Mouse (Mus musculus) forebrain, embryonic 16.5 days (tissue): ENCODE data around the gene 2300003K06Rik. TPM values are rescaled to one million over a fixed set of nuclear protein-coding genes. Genes with fewer than 3 reads are reported as not detected.
"Not testable (repeated sequence)": the region's sequence is repeated elsewhere in the genome, so short reads cannot be mapped to it uniquely, and the experiment has no call there.

ENCODE experiments used
- ATAC-seq: fragments of 200-750 bp; cut with Nextera tagmentation; 2 replicates; pipeline ENCODE4 v1.8.0; 2017; ENCODE audit warnings: mild to moderate bottlenecking, moderate library complexity
- H3K27ac ChIP-seq: fragments of 300-500 bp; sonication (generic); 2 replicates; pipeline ENCODE4 v1.5.1; 2014; ENCODE audit warnings: low read length, control low read depth
- H3K27me3 ChIP-seq: fragments of 300-500 bp; sonication (generic); replicated peaks from 2 replicates; pipeline ENCODE4 v1.6.1; 2014; ENCODE audit warnings: low read length; ENCODE audit not compliant: control insufficient read depth, insufficient read depth
- H3K36me3 ChIP-seq: fragments of 300-500 bp; sonication (generic); 2 replicates; pipeline ENCODE4 v1.6.1; 2014; ENCODE audit not compliant: control insufficient read depth, insufficient read depth
- H3K4me1 ChIP-seq: fragments of 300-500 bp; sonication (generic); replicated peaks from 2 replicates; pipeline ENCODE4 v1.6.1; 2014; ENCODE audit warnings: low read length; ENCODE audit not compliant: control insufficient read depth, insufficient read depth
- H3K4me2 ChIP-seq: fragments of 300-500 bp; sonication (generic); 2 replicates; pipeline ENCODE4 v1.6.1; 2014; ENCODE audit warnings: mild to moderate bottlenecking, low read length, control low read depth
- H3K4me3 ChIP-seq: fragments of 300-500 bp; sonication (generic); replicated peaks from 2 replicates; pipeline ENCODE4 v1.5.1; 2014; ENCODE audit warnings: mild to moderate bottlenecking, low read length, control low read depth
- H3K9ac ChIP-seq: fragments of 300-500 bp; sonication (generic); replicated peaks from 2 replicates; pipeline ENCODE4 v1.6.1; 2014; ENCODE audit warnings: low read depth, low read length, control low read depth
- H3K9me3 ChIP-seq: fragments of 300-500 bp; sonication (generic); 2 replicates; pipeline ENCODE4 v1.6.1; 2016; ENCODE audit warnings: low read length; ENCODE audit not compliant: control insufficient read depth
- WGBS: fragments of 180-500 bp; shearing (Covaris S2); extraction: QIAGEN DNeasy Blood & Tissue Kit; methylation state at CpG from one replicate; pipeline ENCODE4 v1.1.7; 2014; 5-methylcytosine and 5-hydroxymethylcytosine counted together
- polyA plus RNA-seq: library from polyadenylated mRNA; unstranded; fragments of >200 nt; fragmentation: Nextera tagmentation; extraction: Ambion mirVana; gene quantifications from 2 replicates; pipeline ENCODE4 v1.2.1, GENCODE M21; 2015

The 2300003K06Rik gene
- polyA plus RNA-seq, 1 experiment from 2014 or later, result not detected

DNA sequence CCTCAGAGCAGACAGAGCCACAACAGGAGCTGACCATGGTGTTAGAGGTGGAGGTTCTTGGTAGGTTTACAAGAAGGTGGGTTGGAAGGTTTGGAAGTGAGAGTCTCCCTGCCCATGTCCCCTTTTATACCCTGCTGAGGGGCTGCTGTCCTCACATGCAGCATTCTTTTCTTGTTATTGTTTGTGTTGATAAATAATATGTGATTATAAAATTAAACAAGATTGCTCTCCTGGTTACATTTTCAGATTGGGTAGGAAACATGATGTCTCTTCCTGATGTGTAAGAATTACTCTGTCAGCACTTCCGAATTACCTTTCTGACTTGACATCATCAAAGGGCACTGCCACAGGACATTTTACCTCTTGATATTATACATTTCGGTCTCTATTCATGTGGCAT lies 22.3 kb downstream of the 2300003K06Rik start, which contains the start of gene Gm11564:
Gene Gm11564, minus strand, starts transcription at position 101 of the 400 bp plus-strand sequence.
- H3K9ac ChIP-seq, ATAC-seq, H3K9me3 ChIP-seq, H3K4me1 ChIP-seq, H3K4me3 ChIP-seq, H3K36me3 ChIP-seq, H3K4me2 ChIP-seq, H3K27ac ChIP-seq, H3K27me3 ChIP-seq: not testable (repeated sequence)
- 79% methylated on average over 2 of the region's 2 CpGs for WGBS

DNA sequence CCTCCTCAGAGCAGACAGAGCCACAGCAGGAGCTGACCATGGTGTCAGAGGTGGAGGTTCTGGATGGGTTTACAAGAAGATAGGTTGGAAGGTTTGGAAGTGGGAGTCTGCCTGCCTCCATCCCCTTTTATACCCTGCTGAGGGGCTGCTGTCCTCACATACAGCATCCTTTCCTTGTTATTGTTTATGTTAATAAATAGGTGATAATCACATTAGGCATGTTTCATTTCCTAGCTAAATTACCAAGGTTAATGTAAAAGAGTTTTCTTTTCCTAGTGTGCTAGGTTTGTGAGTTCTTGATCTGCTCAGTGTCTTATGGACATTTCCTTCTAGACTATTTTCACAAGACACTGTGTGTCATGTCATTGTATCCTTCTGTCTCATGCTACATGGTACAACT lies 28.1 kb downstream of the 2300003K06Rik start, which contains the start of gene Krtap4-13:
Gene Krtap4-13, minus strand, starts transcription at position 101 of the 400 bp plus-strand sequence.
- H3K4me1 ChIP-seq, H3K4me3 ChIP-seq, H3K27me3 ChIP-seq, ATAC-seq, H3K36me3 ChIP-seq, H3K9ac ChIP-seq, H3K9me3 ChIP-seq, H3K4me2 ChIP-seq, H3K27ac ChIP-seq: not testable (repeated sequence)

DNA sequence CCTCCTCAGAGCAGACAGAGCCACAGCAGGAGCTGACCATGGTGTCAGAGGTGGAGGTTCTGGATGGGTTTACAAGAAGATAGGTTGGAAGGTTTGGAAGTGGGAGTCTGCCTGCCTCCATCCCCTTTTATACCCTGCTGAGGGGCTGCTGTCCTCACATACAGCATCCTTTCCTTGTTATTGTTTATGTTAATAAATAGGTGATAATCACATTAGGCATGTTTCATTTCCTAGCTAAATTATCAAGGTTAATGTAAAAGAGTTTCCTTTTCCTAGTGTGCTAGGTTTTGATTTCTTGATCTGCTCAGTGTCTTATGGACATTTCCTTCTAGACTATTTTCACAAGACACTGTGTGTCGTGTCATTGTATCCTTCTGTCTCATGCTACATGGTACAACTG lies 33.5 kb downstream of the 2300003K06Rik start, which contains the start of gene Gm11554:
Gene Gm11554, minus strand, starts transcription at position 101 of the 400 bp plus-strand sequence.
- ATAC-seq, H3K4me3 ChIP-seq, H3K36me3 ChIP-seq, H3K27me3 ChIP-seq, H3K4me2 ChIP-seq, H3K27ac ChIP-seq, H3K4me1 ChIP-seq, H3K9me3 ChIP-seq, H3K9ac ChIP-seq: not testable (repeated sequence)
- WGBS, result no CpG with 5 or more reads among the region's 1 CpGs

DNA sequence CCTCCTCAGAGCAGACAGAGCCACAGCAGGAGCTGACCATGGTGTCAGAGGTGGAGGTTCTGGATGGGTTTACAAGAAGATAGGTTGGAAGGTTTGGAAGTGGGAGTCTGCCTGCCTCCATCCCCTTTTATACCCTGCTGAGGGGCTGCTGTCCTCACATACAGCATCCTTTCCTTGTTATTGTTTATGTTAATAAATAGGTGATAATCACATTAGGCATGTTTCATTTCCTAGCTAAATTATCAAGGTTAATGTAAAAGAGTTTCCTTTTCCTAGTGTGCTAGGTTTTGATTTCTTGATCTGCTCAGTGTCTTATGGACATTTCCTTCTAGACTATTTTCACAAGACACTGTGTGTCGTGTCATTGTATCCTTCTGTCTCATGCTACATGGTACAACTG lies 39.0 kb downstream of the 2300003K06Rik start, which contains the start of gene Gm11569:
Gene Gm11569, minus strand, starts transcription at position 101 of the 400 bp plus-strand sequence.
- H3K9ac ChIP-seq, ATAC-seq, H3K27ac ChIP-seq, H3K4me2 ChIP-seq, H3K27me3 ChIP-seq, H3K4me1 ChIP-seq, H3K36me3 ChIP-seq, H3K4me3 ChIP-seq, H3K9me3 ChIP-seq: not testable (repeated sequence)
- no CpG with 5 or more reads among the region's 1 CpGs for WGBS

DNA sequence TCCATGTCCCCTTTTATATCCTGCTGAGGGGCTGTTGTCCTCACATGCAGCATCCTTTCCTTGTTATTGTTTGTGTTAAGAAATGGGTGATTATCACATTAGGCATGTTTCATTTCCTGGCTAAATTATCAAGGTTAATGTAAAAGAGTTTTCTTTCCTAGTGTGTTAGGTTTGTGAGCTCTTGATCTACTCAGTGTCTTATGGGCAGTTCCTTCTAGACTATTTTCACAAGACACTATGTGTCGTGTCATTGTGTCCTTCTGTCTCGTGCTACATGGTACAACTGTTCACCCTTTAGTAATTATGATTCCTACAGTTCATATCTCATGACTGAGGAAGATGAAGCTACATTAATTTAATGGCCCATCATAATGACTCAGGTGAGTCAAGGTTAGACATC lies 44.5 kb downstream of the 2300003K06Rik start, which contains the start of gene Gm11596:
Gene Gm11596, minus strand, starts transcription at position 101 of the 400 bp plus-strand sequence.
- H3K9ac ChIP-seq, result no peak within 1 kb of the TSS
- no peaks in the 10 kb centered on the region for H3K4me1 ChIP-seq
- WGBS, result 83% methylated on average over 2 of the region's 2 CpGs
- H3K36me3 ChIP-seq, result no peaks in the 10 kb centered on the region
- no peaks in the 10 kb centered on the region for H3K27me3 ChIP-seq
- no peaks in the 10 kb centered on the region for H3K9me3 ChIP-seq
- H3K4me3 ChIP-seq, result no peak within 1 kb of the TSS
- H3K4me2 ChIP-seq, result no peak within 1 kb of the TSS
- ATAC-seq, result no peak
- no peak within 1 kb of the TSS for H3K27ac ChIP-seq

Other genes with a start within 250 kb of the 2300003K06Rik start
- not detected in 2 replicates for gene Krtap1-3, start 246.7 kb downstream of the 2300003K06Rik start, polyA plus RNA-seq
- not detected in 2 replicates for gene Krtap9-3, start 240.0 kb downstream of the 2300003K06Rik start, polyA plus RNA-seq
- not detected in 2 replicates for gene Gm11938, start 234.8 kb downstream of the 2300003K06Rik start, polyA plus RNA-seq
- gene Gm11937, start 227.9 kb downstream of the 2300003K06Rik start, polyA plus RNA-seq, result not detected in 2 replicates
- gene Krtap2-4, start 223.2 kb downstream of the 2300003K06Rik start, polyA plus RNA-seq, result not detected in 2 replicates
- not detected in 2 replicates for gene Gm11562, start 217.6 kb downstream of the 2300003K06Rik start, polyA plus RNA-seq
- gene Krtap4-1, start 209.8 kb downstream of the 2300003K06Rik start, polyA plus RNA-seq, result not detected in 2 replicates
- not detected in 2 replicates for gene Krtap4-2, start 203.0 kb downstream of the 2300003K06Rik start, polyA plus RNA-seq
- not detected in 2 replicates for gene Krtap4-7, start 194.0 kb downstream of the 2300003K06Rik start, polyA plus RNA-seq
- not detected in 2 replicates for gene Gm11555, start 187.8 kb downstream of the 2300003K06Rik start, polyA plus RNA-seq
- not detected in 2 replicates for gene Gm11563, start 179.1 kb downstream of the 2300003K06Rik start, polyA plus RNA-seq
- gene Krtap4-6, start 172.1 kb downstream of the 2300003K06Rik start, polyA plus RNA-seq, result not detected in 2 replicates
- gene Gm14190, start 147.3 kb downstream of the 2300003K06Rik start, polyA plus RNA-seq, result not detected in 2 replicates
- not detected in 2 replicates for gene Gm14180, start 103.8 kb downstream of the 2300003K06Rik start, polyA plus RNA-seq
- gene Gm11595, start 65.2 kb downstream of the 2300003K06Rik start, polyA plus RNA-seq, result not detected in 2 replicates
- not detected in 2 replicates for gene Krtap4-8, start 57.4 kb downstream of the 2300003K06Rik start, polyA plus RNA-seq
- gene Krtap4-9, start 52.9 kb downstream of the 2300003K06Rik start, polyA plus RNA-seq, result not detected in 2 replicates
- not detected in 2 replicates for gene Gm11596, start 44.6 kb downstream of the 2300003K06Rik start, polyA plus RNA-seq
- not detected in 2 replicates for gene Gm11569, start 39.1 kb downstream of the 2300003K06Rik start, polyA plus RNA-seq
- gene Gm11554, start 33.6 kb downstream of the 2300003K06Rik start, polyA plus RNA-seq, result not detected in 2 replicates
- gene Krtap4-13, start 28.2 kb downstream of the 2300003K06Rik start, polyA plus RNA-seq, result not detected in 2 replicates
- not detected in 2 replicates for gene Gm11564, start 22.4 kb downstream of the 2300003K06Rik start, polyA plus RNA-seq
- gene Krtap4-16, start 13.5 kb upstream of the 2300003K06Rik start, polyA plus RNA-seq, result not detected in 2 replicates
- not detected in 2 replicates for gene Gm11568, start 19.9 kb upstream of the 2300003K06Rik start, polyA plus RNA-seq
- not detected in 2 replicates for gene Gm11559, start 26.4 kb upstream of the 2300003K06Rik start, polyA plus RNA-seq
- gene Krtap9-1, start 35.3 kb upstream of the 2300003K06Rik start, polyA plus RNA-seq, result not detected in 2 replicates
- gene Gm11567, start 41.1 kb upstream of the 2300003K06Rik start, polyA plus RNA-seq, result not detected in 2 replicates
- gene Krtap31-1, start 69.9 kb upstream of the 2300003K06Rik start, polyA plus RNA-seq, result not detected in 2 replicates
- gene Gm11565, start 76.7 kb upstream of the 2300003K06Rik start, polyA plus RNA-seq, result not detected in 2 replicates
- not detected in 2 replicates for gene Krtap31-2, start 98.2 kb upstream of the 2300003K06Rik start, polyA plus RNA-seq
- not detected in 2 replicates for gene Krtap9-5, start 110.4 kb upstream of the 2300003K06Rik start, polyA plus RNA-seq
- not detected in 2 replicates for gene Krtap29-1, start 141.0 kb upstream of the 2300003K06Rik start, polyA plus RNA-seq
- gene Krtap16-1, start 148.5 kb upstream of the 2300003K06Rik start, polyA plus RNA-seq, result not detected in 2 replicates
- not detected in 2 replicates for gene Krtap17-1, start 155.9 kb upstream of the 2300003K06Rik start, polyA plus RNA-seq
- gene Krt33a, start 178.1 kb upstream of the 2300003K06Rik start, polyA plus RNA-seq, result not detected in 2 replicates
- gene Krt33b, start 191.8 kb upstream of the 2300003K06Rik start, polyA plus RNA-seq, result not detected in 2 replicates
- not detected in 2 replicates for gene Krt34, start 203.5 kb upstream of the 2300003K06Rik start, polyA plus RNA-seq
- gene Krt31, start 212.5 kb upstream of the 2300003K06Rik start, polyA plus RNA-seq, result not detected in 2 replicates